Mouse (Mus musculus) lung, embryonic 15.5 days (tissue): ENCODE data around the gene Cd151. TPM values are rescaled to one million over a fixed set of nuclear protein-coding genes. Genes with fewer than 3 reads are reported as not detected.
A peak's percentile ranks its signal among the peaks of the same experiment; 100 is the strongest.

Experiments
- ATAC-seq: fragments of 200-750 bp; cut with Nextera tagmentation; 2 replicates; pipeline ENCODE4 v1.8.0; 2017; ENCODE audit warnings: moderate number of reproducible peaks, borderline replicate concordance; ENCODE audit not compliant: low FRiP score, low TSS enrichment; ENCODE audit errors: extremely low read depth
- H3K27ac ChIP-seq: fragments of 300-500 bp; sonication (generic); 2 replicates; pipeline ENCODE4 v1.5.1; 2015; ENCODE audit warnings: moderate library complexity, mild to moderate bottlenecking, inconsistent platforms
- H3K27me3 ChIP-seq: fragments of 300-500 bp; sonication (generic); 2 replicates; pipeline ENCODE4 v1.6.1; 2015; ENCODE audit warnings: inconsistent platforms
- H3K36me3 ChIP-seq: fragments of 300-500 bp; sonication (generic); 2 replicates; pipeline ENCODE4 v1.6.1; 2015; ENCODE audit warnings: inconsistent platforms
- H3K4me1 ChIP-seq: fragments of 300-500 bp; sonication (generic); 2 replicates; pipeline ENCODE4 v1.6.1; 2015; ENCODE audit warnings: inconsistent platforms
- H3K4me2 ChIP-seq: fragments of 300-500 bp; sonication (generic); 2 replicates; pipeline ENCODE4 v1.6.1; 2015; ENCODE audit warnings: inconsistent platforms, mild to moderate bottlenecking, moderate library complexity
- H3K4me3 ChIP-seq: fragments of 300-500 bp; sonication (generic); 2 replicates; pipeline ENCODE4 v1.5.1; 2015; ENCODE audit warnings: mild to moderate bottlenecking, inconsistent platforms
- H3K9ac ChIP-seq: fragments of 300-500 bp; sonication (generic); 2 replicates; pipeline ENCODE4 v1.6.1; 2015; ENCODE audit warnings: inconsistent platforms
- H3K9me3 ChIP-seq: fragments of 300-500 bp; sonication (generic); 2 replicates; pipeline ENCODE4 v1.6.1; 2016; ENCODE audit warnings: inconsistent platforms
- WGBS: fragments of 180-500 bp; shearing (Covaris S2); methylation state at CpG from one replicate; pipeline ENCODE4 v1.1.7; 2015; 5-methylcytosine and 5-hydroxymethylcytosine counted together
- polyA plus RNA-seq: library from polyadenylated mRNA; unstranded; fragments of >200 nt; fragmentation: Nextera tagmentation; extraction: Ambion mirVana; gene quantifications from 2 replicates; pipeline ENCODE4 v1.2.1, GENCODE M21; 2015

The Cd151 gene
- polyA plus RNA-seq, 1 experiment from 2014 or later = 30.7 TPM

GRCm38 (mm10) chr7:141431434-141432185 lies 35.6 kb upstream of the Cd151 start:
- H3K9me3 ChIP-seq = no peaks in the 10 kb centered on the region
- no peak overlapping the region for H3K4me3 ChIP-seq
- H3K9ac ChIP-seq = no peak overlapping the region
- whole genome bisulfite sequencing = 93% methylated on average over 19 of the region's 19 CpGs
- ATAC-seq = no peak
- peaks cover 27% of the 10 kb centered on the region for H3K36me3 ChIP-seq
- H3K27me3 ChIP-seq = no peaks in the 10 kb centered on the region
- H3K4me1 ChIP-seq = peaks cover 25% of the 10 kb centered on the region
- no peak overlapping the region for H3K4me2 ChIP-seq
- no peak overlapping the region for H3K27ac ChIP-seq

GRCm38 (mm10) chr7:141432186-141432611 lies 35.0 kb upstream of the Cd151 start:
- WGBS = 74% methylated on average over 8 of the region's 8 CpGs
- no peaks in the 10 kb centered on the region for H3K9me3 ChIP-seq
- peaks cover 27% of the 10 kb centered on the region for H3K36me3 ChIP-seq
- no peaks in the 10 kb centered on the region for H3K27me3 ChIP-seq
- no peak overlapping the region for H3K9ac ChIP-seq
- no peak overlapping the region for H3K4me2 ChIP-seq
- H3K27ac ChIP-seq = no peak overlapping the region
- no peak overlapping the region for H3K4me3 ChIP-seq
- no peak for ATAC-seq
- peaks cover 29% of the 10 kb centered on the region for H3K4me1 ChIP-seq

- WGBS = 78% methylated on average over 6 of the region's 6 CpGs
- Histone ChIP-seq H3K27me3 (no peaks in the 10 kb centered on the region), H3K4me2 (no peak overlapping the region), H3K36me3 (peaks cover 27% of the 10 kb centered on the region), H3K4me1 (peaks cover 32% of the 10 kb centered on the region), H3K9me3 (no peaks in the 10 kb centered on the region), H3K27ac (no peak overlapping the region), H3K9ac (no peak overlapping the region), H3K4me3 (no peak overlapping the region)
- no peak for ATAC-seq
Observed at GRCm38 (mm10) chr7:141432741-141433516, 34.3 kb upstream of the Cd151 start.

GRCm38 (mm10) chr7:141433517-141434400 lies 33.4 kb upstream of the Cd151 start:
- Histone ChIP-seq H3K4me2 (peak overlapping the region; percentile 82), H3K27ac (no peak overlapping the region), H3K4me1 (peaks cover 32% of the 10 kb centered on the region), H3K9ac (peak overlapping the region; percentile 43), H3K27me3 (no peaks in the 10 kb centered on the region), H3K4me3 (peak overlapping the region; percentile 45), H3K9me3 (no peaks in the 10 kb centered on the region), H3K36me3 (peaks cover 33% of the 10 kb centered on the region)
- 67% methylated on average over 15 of the region's 15 CpGs for WGBS
- ATAC-seq = no peak

- Histone ChIP-seq H3K4me3 (peak overlapping the region; percentile 45), H3K9ac (peak overlapping the region; percentile 43), H3K27ac (no peak overlapping the region), H3K27me3 (no peaks in the 10 kb centered on the region), H3K4me2 (peak overlapping the region; percentile 82), H3K9me3 (no peaks in the 10 kb centered on the region), H3K4me1 (peaks cover 32% of the 10 kb centered on the region), H3K36me3 (peaks cover 40% of the 10 kb centered on the region)
- WGBS = 13% methylated on average over 8 of the region's 8 CpGs
- no peak for ATAC-seq
Observed at GRCm38 (mm10) chr7:141434464-141434863, 32.7 kb upstream of the Cd151 start.

- H3K27me3 ChIP-seq = no peaks in the 10 kb centered on the region
- peak overlapping the region; percentile 45 for H3K4me3 ChIP-seq
- H3K27ac ChIP-seq = no peak overlapping the region
- peaks cover 44% of the 10 kb centered on the region for H3K36me3 ChIP-seq
- peak overlapping the region; percentile 82 for H3K4me2 ChIP-seq
- 4% methylated on average over 17 of the region's 17 CpGs for WGBS
- H3K9ac ChIP-seq = peak overlapping the region; percentile 43
- no peaks in the 10 kb centered on the region for H3K9me3 ChIP-seq
- ATAC-seq = no peak
- H3K4me1 ChIP-seq = peaks cover 32% of the 10 kb centered on the region
Observed at GRCm38 (mm10) chr7:141435129-141435855, 31.9 kb upstream of the Cd151 start.

GRCm38 (mm10) chr7:141435856-141436522 lies 31.2 kb upstream of the Cd151 start:
- H3K27me3 ChIP-seq = no peaks in the 10 kb centered on the region
- peak overlapping the region; percentile 82; the same call in 1 of the 2 replicates for H3K4me2 ChIP-seq
- H3K4me1 ChIP-seq = peaks cover 38% of the 10 kb centered on the region
- 81% methylated on average over 9 of the region's 9 CpGs for WGBS
- H3K9ac ChIP-seq = no peak overlapping the region
- H3K4me3 ChIP-seq = peak overlapping the region; percentile 65; the same call in 1 of the 2 replicates
- H3K36me3 ChIP-seq = peaks cover 37% of the 10 kb centered on the region
- no peaks in the 10 kb centered on the region for H3K9me3 ChIP-seq
- ATAC-seq = no peak
- H3K27ac ChIP-seq = no peak overlapping the region

- Histone ChIP-seq H3K4me3 (peak overlapping the region; percentile 65), H3K9ac (peak overlapping the region; percentile 66; the same call in 1 of the 2 replicates), H3K9me3 (no peaks in the 10 kb centered on the region), H3K36me3 (peaks cover 32% of the 10 kb centered on the region), H3K27me3 (no peaks in the 10 kb centered on the region), H3K27ac (no peak overlapping the region), H3K4me2 (peak overlapping the region; percentile 80), H3K4me1 (peaks cover 43% of the 10 kb centered on the region)
- ATAC-seq = no peak
- 43% methylated on average over 2 of the region's 2 CpGs for WGBS
Observed at GRCm38 (mm10) chr7:141436523-141436892, 30.7 kb upstream of the Cd151 start.

- Histone ChIP-seq H3K27ac (peak within 1 kb of the TSS; percentile 34; the same call in 1 of the 2 replicates), H3K4me1 (peaks cover 50% of the 10 kb centered on the region)
- WGBS = 5% methylated on average over 53 of the region's 53 CpGs
Observed at GRCm38 (mm10) chr7:141437178-141438120, 29.7 kb upstream of the Cd151 start, which contains the start of gene Slc25a22. TSS of gene Slc25a22 (minus strand) at chr7:141437892.

More at GRCm38 (mm10) chr7:141437178-141438120, 29.7 kb upstream of the Cd151 start, which contains the start of gene Slc25a22:
- peak within 1 kb of the TSS; percentile 80 for H3K4me2 ChIP-seq
- H3K9me3 ChIP-seq = no peaks in the 10 kb centered on the region
- peak within 1 kb of the TSS; percentile 65 for H3K4me3 ChIP-seq
- peaks cover 27% of the 10 kb centered on the region for H3K36me3 ChIP-seq
- H3K9ac ChIP-seq = peak within 1 kb of the TSS; percentile 66
- no peaks in the 10 kb centered on the region for H3K27me3 ChIP-seq
- peak; percentile 72; the same call in 1 of the 2 replicates for ATAC-seq
